Mouse (Mus musculus): ENCODE results near the gene C1qb. TPM values are rescaled to one million over a fixed set of nuclear protein-coding genes. Genes with fewer than 3 reads are reported as not detected.

The C1qb gene
- 2.2 and 3.3 TPM in 2 replicates for total RNA-seq (2015)
- 1.9 and 2.2 TPM in 2 replicates for total RNA-seq (2017)

DNA sequence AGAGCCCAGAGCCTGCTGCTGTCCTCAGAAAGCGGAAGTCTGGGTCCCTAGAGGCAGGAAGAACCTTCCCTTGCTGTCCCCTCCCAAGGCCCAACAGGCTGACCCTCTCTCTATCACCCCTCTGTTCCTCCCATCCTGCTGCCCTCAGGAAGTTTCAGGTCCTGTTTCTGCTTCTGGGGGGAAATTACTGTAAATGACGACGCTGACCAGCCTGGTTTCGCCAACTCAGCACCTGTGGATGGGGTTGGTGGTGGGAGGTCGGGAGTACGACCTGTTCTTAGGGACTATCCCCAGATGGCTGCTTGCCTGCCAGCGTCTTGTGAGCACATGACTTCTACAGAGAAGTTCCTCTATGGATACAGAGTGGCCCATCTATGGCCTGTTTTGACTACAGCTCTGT lies at the start of gene C1qb:
C1qb (minus strand) TSS at position 87 of the 400 bp plus-strand sequence.
- peak; percentile 21; the same call in 1 of the 2 replicates for ATAC-seq (ENCODE audit: poor library complexity, severe bottlenecking)

DNA sequence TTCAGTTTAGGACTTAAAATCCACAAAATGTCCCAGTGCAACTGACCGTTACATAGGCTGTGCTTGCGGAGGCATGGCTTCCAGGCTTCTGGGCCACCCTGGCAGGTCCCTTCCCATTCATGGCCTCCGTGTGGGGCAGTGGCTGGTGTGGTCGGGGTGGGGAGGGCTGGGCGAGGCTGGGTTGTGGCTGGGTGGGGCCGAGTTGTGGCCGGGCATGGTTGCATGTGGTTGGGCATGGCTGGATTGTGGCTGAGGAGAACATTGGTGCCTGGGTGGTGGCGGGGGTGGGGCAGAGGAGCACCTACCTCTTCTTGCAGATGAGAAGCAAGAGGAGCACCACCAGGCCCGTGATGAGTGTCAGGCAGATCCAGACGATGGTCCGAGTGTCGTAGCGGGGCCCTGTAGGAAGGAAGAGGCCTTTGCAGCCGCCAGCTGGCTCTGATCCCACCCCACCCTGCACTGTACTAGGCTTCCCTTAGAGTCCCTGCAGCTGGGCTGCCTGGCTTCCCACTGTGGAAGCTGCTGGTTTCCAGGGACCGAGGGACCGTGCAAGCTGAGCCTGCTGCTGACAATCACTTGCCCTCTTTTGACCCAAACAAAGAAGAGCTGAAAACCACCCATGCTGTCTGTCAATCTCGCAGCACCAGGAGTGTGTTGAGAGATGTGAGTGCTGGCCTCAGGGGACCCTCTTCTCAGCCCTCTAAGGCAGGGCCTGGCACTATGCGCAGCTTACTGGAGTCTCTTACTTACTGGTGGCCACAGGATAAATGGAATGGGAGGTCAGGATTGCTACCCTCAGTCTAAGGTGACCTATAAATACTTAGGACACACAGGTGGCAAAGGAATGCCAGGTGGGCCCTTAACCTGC lies 49.0 kb upstream of the C1qb start:
- peak; percentile 38 for ATAC-seq (ENCODE audit: poor library complexity, severe bottlenecking)

DNA sequence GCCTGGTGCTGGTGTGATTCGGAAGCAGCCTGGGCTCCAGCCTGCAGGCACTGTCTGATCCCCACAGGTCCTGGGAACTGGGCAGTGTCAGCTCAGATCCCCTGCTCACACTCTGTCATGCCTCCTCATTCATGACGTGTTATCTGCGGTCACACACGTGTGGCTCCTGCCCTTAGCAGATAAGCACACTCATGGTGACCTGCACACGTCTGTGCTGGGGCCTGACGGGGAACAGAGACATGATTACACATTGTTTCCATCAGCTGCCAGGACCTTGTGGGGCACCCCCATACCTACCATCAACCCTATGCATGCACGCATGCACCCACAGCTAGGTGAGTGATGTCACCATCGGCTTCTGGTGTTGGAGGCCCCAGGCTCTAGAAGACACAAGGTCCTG lies 44.5 kb upstream of the C1qb start:
- no peak for ATAC-seq (ENCODE audit: poor library complexity, severe bottlenecking)

DNA sequence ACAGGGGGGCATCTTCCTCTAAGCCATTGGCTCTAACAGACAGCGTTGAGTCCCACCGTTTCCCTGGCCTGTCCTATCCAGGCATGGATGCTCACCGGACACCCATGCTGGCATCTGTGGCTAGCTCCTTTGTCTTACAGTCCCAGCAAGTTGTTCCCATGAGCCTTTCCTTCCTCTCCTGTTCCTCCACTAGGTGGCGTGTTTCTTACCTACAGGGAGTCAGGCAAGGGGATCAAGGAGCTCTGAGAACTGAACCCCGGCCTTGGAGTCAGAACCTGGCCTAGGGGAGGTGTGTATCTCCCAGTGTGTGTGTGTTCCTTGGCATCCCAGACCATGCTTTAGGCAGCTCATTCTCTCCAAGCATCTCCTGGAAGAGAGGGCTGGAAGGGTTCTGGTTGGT lies 42.9 kb upstream of the C1qb start:
- no peak for ATAC-seq (ENCODE audit: poor library complexity, severe bottlenecking)

DNA sequence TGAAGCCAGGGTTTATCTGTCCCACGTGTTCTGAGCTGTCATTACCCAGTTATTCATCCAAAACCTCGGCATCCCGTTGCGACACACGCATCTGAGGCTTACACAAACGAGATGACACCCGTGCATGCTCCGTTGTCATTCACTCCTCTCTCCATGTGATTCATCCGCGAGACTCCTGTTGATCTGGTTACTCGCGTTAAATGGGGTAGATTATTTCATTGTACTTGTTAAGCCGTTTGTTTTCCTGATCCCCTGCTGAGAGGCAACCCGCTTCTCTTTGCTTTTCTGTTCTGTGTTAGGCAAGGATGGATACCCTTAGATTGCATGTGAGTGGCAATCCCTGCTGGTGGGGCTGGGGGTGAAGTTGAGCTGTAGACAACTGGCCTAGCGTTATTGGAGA lies 39.8 kb upstream of the C1qb start:
- ATAC-seq (ENCODE audit: poor library complexity, severe bottlenecking): no peak

DNA sequence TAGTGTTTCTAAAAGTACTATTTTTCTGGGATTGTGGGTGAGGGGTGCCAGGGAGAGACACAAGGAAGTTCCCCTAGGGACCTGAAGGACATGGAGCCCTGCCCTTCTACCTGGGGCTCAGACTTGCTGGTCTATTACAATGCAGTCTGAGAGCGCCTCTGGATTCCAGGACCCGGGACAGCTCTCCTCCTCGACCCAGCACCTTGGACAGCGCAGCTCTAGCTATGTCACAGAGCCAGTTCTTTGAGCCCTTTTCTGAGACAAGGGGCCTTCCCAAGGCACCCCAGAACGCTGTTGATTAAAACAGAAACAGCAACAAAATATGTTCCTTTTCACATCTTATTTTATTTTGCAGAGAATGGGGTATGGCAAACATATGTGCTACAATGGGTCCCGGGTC lies 38.5 kb upstream of the C1qb start:
- no peak for ATAC-seq (ENCODE audit: poor library complexity, severe bottlenecking)

DNA sequence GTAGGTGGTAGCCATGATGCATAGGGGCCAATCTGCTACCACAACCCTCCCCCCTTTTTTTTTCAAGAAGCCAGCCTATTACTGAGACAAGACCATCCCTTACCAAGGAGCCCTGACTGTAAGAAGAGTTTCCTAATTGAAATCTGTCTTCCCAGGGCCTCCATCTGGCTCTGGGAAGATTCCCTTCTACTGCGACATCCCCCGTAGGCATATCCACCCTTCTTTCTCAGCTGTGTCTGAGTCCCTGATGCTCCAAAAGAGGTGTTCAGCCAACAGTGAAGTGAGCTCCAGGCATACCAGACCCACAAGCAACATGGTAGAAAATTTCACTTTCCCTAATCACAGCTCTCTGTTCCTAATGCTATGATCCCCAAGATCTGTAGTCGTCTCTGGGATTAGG lies 33.5 kb upstream of the C1qb start:
- no peak for ATAC-seq (ENCODE audit: poor library complexity, severe bottlenecking)

DNA sequence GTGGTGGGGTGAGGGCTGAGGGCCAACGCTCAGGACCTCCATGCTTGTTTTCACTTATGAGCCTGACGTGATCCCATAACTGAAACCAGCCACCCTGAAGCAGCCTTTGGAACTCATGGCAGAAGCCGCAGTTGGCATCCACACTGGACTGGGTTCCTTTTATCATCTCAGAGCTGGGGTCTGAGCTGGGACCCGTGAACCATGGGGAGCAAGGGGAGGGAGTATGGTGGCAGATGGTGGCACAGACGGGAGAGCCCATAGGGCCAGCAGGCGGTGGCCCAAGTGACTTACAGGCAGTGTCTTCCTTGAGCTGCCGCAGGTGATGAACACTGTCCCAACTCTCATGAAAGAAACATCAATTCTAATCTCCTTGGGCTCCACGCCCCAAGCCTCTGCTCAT lies 32.8 kb upstream of the C1qb start:
- ATAC-seq (ENCODE audit: poor library complexity, severe bottlenecking): no peak

DNA sequence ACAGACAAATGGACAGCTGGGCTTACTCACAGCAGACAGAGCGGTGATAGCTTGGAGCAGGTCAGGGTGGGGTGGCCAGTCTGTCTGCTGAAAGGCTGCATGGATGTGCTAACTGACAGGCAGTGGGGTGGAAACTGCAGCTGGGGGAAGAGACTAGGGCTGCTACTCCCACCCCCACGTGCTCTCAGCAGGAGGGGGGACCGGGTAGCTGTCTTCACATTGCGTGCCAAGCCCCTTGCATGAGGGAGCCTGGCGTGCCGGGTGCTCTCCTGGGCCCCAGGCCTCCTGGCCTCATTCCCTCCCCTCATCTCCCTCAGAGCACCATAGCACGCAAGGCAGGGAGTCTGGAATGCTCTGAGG lies 31.2 kb upstream of the C1qb start:
- ATAC-seq (ENCODE audit: poor library complexity, severe bottlenecking): no peak

DNA sequence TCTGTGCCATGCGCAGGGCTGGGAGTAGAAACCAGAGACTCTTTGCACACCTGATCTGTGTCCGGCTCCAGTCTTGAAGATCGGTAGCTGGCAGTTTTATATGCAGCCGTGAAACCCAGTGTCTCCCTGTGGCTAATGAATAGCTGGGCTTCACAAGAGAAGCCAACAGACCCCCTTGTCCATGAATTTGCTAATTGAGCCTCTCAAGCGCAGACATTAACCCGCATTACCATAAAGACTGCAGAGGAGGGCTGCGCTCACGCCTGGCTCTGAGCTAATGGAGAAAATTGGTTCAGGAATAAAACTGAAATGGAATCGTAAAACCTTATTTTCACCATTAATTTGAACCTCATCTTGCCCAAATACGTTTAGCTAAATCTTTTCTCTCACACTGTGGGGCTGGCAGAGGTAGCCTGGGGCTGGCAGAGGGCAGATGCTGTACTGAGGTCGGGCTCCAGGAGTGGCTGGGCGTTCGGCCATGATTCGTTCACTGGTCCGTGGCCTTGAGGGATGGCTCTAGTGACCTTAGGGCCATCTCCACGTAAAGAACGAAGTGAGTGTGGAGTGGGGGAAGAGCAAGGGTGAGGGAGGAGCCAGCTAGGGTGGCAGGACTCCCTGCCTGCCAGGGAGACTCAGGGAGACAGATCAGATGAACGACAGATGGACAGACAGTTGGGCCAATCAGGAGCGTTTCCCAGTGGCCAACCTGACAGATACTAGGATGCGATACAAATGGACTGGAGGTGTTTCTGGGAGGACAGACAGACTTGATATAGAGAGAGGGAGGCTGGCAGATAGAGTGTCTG lies 30.6 kb upstream of the C1qb start:
- no peak for ATAC-seq (ENCODE audit: poor library complexity, severe bottlenecking)

DNA sequence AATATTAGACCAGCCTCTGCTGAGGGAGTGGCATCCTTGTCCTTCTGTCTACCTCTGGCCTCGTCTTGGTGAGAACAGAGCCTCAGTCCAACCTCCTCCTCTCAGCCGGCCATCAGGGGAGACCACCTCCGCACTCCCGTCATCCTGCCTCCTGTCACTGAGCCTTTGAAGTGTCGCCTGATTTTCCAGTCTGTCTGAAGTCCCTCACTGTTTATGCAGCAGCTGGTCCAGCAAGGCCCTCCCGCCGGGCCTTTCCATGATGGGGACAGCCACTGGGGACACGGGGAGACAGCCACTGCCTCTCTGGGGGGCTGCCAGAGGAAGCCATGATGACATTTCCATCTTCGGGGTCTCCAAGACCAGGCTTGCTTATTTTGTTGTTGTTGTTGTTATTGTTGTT lies 26.9 kb upstream of the C1qb start:
- no peak for ATAC-seq (ENCODE audit: poor library complexity, severe bottlenecking)

DNA sequence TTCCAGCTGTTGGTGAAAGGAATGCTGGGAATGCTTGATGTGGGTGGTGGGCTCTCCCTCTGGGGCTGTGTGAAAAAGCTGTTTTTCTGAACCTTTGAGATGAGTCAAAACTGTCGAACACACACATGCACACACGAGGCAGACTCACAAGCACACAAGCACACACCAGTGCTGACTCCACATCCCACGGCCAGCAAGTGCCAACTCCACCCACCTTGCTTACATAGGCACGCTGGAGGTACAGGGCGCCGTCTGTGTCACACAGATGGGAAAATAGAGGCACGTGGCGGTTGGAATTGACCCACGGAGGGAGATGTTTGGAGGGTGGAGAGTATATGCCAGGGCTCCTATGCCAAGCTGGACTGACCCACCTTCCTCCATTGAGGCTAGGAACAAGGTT lies 25.8 kb upstream of the C1qb start:
- ATAC-seq (ENCODE audit: poor library complexity, severe bottlenecking): no peak

DNA sequence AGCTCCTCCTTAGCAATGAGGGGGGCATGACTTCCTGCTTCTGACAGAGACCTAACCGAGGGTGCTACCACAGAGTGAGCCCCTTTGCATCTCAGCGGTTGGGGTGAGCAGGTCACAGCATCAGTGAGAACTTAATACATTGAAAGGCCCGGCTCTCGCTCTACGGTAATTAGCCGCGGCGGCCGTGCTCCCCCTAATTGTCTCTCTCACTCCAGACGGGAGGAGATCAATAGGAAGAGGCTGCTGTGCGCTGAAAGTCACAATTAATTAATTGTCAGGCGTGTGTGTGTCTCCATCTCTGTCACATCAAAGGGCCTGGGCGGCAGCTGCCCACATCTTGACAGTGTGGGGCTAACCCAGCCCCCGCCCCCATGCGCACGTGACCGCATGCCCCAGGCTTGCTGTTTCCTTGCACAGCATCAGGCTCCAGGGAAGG lies 25.2 kb upstream of the C1qb start:
- no peak for ATAC-seq (ENCODE audit: poor library complexity, severe bottlenecking)

DNA sequence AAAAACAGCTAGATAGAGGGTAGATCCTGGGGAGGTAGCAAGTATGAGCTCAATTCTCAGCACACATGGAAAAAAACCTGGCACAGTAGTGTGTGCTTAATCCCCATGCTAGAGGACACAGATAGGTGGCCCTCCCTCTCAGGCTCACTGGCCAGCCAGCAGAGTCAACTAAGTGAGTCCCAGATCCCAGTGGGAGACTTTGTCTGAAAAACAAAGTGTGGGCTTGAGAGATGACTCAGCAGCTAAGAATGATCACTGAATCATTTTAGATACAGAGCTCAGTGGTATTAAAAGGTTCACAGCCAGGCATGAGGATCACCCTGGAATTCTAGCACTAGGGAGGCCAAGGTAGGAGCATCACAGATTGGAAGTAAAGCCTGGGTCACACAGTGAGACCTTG lies 21.8 kb upstream of the C1qb start:
- ATAC-seq (ENCODE audit: poor library complexity, severe bottlenecking): no peak

DNA sequence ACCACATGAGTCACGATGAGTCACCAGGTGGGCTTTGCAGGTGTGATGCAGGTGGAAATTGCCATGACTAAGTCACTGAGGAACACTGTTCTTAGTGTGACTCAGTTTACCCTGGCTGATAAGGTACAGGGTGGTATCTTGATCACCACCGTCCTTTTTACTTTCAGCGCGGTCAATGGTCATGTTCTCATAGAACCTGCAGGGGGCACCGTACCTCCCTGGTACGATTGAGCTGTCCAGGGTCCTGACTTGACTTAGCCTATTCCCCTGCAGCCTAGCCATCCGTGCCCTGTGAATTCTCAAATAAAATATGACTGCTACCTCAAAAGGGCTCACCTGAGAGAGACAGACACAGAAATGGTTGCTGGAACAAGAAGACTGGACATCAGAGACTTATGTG lies 21.0 kb upstream of the C1qb start:
- no peak; the same call in 1 of the 2 replicates for ATAC-seq (ENCODE audit: poor library complexity, severe bottlenecking)

DNA sequence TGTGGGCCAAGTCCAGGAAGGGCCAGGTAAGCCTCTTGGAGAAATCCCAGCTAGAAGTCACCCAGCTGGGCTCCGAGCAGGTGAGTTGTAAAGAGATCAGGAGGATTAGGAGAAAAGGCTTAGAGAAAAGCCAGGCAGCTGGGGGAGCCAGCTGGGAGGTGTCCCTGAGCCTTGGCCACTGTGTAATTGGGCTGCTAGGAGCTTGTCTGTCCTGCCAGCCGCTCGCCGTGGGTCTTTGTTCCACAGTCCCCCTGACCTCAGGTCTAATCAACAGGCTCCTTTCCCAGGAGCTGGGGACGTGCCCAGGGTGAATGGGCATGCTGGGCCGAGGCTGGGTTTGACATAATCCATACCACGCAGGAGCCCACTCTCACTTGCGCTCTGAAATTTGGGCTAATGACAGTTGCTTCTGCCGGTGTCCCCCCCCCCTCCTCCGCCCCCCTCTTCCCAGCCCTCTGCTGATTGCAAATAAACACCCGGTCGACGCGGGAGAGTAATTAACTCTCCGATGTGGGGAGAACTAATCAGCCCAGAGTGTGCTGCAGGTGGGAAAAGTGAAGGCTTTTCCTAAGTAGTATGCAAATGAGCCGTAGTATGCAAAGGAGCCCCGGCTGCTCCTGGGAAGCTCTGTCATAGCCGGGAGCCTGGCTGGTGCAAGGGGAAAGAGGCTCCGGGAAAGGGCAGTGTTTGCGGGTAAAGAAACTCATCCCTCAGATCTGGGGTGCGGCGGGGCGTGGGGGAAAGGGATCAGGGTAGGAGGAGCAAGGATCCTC lies 19.0 kb upstream of the C1qb start:
- no peak for ATAC-seq (ENCODE audit: poor library complexity, severe bottlenecking)

DNA sequence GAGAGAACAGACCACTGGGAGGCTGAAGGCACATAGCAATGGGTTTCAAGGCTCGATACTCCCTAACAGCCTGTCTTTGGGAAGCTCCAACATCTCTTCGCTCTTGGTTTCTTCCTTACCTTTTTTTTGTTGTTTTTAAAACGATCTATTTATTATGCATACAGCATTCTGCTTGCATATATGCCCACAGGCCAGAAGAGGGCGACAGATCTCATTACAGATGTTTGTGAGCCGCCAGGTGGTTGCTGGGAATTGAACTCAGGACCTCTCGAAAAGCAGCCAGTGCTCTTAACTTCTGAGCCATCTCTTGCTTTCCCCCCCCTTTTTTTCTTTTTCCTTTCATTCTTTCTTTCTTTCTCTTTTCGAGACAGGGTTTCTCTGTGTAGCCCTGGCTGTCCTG lies 13.2 kb upstream of the C1qb start:
- no peak for ATAC-seq (ENCODE audit: poor library complexity, severe bottlenecking)

DNA sequence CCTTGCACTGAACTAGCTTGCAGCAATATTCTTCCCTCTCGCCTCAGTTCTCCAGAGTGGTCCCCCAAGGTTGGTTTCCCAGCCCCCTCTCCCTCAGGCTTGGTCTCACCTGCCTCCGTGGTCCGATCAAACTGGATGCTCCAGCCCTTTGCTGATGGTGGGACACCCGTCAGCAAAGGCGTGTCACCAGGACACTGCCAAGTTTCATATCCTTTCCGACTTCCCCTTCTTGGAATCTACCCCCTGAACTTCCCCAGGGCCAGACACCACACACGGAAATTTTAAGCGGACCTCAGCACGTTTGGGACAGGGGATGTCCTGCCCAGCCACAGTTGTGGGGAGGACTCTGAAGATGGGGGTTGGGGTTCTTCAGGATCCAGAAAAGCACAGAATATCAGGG lies 12.7 kb upstream of the C1qb start, which contains the start of gene C1qa:
C1qa (minus strand) TSS at position 167 of the 400 bp plus-strand sequence.
- no peak for ATAC-seq (ENCODE audit: poor library complexity, severe bottlenecking)

DNA sequence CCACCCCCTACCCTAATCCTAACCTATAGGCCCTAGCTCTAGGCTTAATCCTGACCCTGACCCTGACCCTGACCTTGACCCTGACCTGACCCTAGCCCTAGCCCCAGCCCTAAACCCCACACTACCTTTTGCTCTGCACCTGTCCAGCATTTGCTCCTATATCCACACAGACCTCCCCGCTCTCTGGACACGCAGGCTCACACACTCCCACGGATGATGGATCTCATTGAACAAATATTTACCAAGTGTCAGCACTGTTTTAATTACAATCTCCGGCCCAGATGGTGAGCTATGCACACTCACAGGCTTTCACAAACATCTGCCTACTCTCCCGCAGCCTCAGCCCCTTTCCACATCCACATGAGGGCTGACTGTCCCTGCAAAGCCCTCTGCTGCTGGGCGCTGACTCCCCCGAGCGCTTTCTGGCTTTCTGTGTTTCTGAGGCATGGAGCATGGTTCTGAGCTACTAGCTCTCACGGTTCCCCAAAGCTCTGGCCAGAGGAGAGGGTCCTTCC lies 12.2 kb upstream of the C1qb start:
- ATAC-seq (ENCODE audit: poor library complexity, severe bottlenecking): no peak

DNA sequence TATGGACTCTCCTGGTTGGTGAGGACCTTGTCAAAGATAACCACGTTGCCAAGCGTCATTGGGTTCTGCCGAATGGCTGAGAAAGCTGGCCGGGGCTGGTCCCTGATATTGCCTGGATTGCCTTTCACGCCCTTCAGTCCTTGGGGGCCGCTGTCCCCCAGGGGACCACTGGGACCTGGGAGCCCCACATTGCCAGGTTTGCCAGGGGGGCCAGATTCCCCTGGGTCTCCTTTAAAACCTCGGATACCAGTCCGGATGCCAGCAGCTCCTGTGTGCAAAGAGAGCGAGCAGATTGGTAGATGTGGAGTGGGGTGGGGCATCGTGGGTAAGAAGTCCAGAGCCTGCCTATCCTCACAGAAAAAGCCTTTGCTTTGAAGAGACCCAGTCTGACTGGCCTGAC lies 10.5 kb upstream of the C1qb start:
- no peak for ATAC-seq (ENCODE audit: poor library complexity, severe bottlenecking)

DNA sequence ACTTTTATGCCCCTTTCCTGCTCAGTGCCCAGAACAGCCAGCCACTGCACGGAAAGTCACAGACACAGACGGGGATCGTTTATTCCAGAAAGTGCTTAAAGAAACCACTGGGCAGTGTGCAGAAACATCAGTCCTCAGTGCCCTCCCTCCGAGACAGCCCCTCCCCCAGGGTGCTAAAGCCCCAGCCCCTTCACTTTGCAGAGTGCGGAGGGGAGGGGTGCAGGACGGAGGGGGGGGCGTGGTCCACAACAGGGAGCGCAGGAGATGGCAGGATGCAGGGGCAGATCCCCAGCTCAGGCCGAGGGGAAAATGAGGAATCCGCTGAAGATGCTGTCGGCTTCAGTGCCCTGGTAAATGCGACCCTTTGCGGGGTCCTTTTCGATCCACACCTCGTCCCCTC lies 9.9 kb upstream of the C1qb start:
- no peak for ATAC-seq (ENCODE audit: poor library complexity, severe bottlenecking)
